Mouse (Mus musculus): ENCODE measurements at regions not wholly inside any gene's neighbourhood (a gene's known extent, or its start where the extent isn't known, plus 50 kb on each side); places are given as distances from the start of the nearest gene placed in this dataset.

DNA sequence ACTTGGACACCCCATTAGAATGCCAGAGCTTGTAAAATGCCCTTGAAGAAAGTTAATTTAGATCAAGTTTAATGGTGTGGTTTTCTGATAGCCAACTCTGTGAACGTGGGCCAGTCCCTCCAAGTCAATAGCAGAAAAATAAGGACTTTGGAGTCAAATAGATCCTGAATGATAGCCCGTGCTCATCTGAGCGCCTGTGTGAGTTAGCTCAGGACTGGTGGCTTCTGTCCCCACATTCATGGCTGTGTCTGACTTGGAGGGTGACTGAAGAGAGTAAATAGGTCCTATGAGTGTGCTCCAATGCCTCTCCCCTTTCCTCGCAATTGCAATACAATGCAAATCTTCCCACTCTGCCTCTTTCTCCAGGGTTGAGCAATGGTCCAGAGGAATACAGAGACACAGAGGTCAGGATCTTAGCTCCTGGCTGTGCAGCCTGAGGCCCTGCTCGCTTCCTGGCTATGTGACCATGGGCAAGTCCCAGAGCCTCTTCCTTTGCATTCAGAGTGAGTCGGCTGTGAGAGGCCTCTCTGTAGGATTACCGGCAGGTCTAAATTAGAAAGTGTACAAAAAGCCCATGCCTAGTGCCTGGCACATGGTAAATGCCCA, 164.2 kb upstream of the Lpp start:
- TF ChIP-seq CTCF (IDR thresholded peaks at IDR 0.05; ENCODE audit: low read depth), result no peak
- TF ChIP-seq EP300 (optimal IDR thresholded peaks at IDR 0.05), result no peak

Measured in stomach, postnatal 0 days (tissue).